12 mouse cellular contexts compared by ENCODE assay signal in the genomic region with DNA sequence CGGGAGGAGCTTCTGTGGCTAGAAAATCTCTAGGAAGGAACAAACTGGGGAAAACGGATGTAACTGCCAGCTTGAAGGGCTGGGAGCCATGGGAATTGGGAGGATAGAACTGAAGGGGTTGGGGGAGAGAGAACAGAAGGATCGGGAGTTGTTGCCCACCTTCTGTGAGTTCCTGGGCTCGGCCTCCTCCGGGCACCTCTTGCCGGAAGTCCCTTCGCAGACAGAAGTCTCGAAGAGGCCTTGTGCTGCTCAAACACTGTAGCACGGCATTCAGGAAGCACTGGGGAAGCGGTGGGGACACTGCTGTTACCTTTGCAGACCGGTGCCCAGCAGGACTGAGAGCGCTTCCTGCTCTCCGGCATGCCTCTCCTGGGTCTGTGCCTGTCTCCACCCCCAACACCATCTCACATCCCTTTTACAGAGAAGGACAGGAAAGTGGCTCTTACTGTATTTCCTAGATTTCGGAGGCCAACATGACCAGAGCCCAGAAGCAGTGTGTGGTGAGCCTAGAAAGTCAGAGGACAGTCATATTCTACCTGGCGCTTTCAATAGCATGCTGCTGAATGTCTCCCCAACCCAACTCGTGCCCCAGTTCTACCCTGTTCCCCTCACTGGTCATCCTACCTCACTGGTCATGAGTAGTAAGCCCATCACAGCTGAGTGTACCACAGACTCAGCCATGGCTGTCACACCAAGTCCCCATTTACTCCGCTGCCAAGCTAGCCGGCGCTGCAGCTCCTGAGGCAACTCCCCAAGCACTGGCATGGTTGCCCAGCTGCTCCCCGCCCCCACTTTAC. TPM values are rescaled to one million over a fixed set of nuclear protein-coding genes. Genes with fewer than 3 reads are reported as not detected.
DNase-seq lines count a peak whose midpoint lies in the region; ATAC-seq and TF ChIP-seq lines count a peak whose summit lies in the region.
"Had no signal": no experiment of that assay in that cellular context is flagged by ENCODE, and none has a peak within 500 bp of the region (broad histone marks: within the 10 kb centered on the region; RNA-seq: fewer than 3 reads in every experiment).

No protein-coding gene starts in this region.

- ATAC-seq in forebrain, embryonic 12.5 days (ENCODE audit: low FRiP score): no peak
- no peak for ATAC-seq in forebrain, embryonic 14.5 days
- ATAC-seq in kidney, postnatal 0 days (replicated peaks; ENCODE audit: low FRiP score, low read depth): no peak
- no peak for ATAC-seq in megakaryocyte-erythroid progenitor cell, adult 5-6 weeks (replicated peaks; ENCODE audit: low FRiP score, low TSS enrichment, poor library complexity, severe bottlenecking)
- ATAC-seq in hindbrain, embryonic 11.5 days (ENCODE audit: low FRiP score): no peak

- TF ChIP-seq CTCF in kidney, postnatal 0 days (IDR thresholded peaks at IDR 0.05; ENCODE audit: low read depth): no peak
- no peak for TF ChIP-seq CTCF in bone marrow, adult 2 months (IDR thresholded peaks at IDR 0.05; ENCODE audit: control insufficient read depth, insufficient read depth, low read length)

- H3K9ac ChIP-seq in forebrain, embryonic 12.5 days: 0 out of 2 replicates have a peak overlapping the region, but pooled peaks have one; percentile 1
- H3K9ac ChIP-seq in forebrain, embryonic 14.5 days (ENCODE audit: low read length): no peak overlapping the region; the same call in 1 of the 2 replicates
- 0 out of 2 replicates have a peak overlapping the region, but pooled peaks have one; percentile 31 for H3K9ac ChIP-seq in kidney, postnatal 0 days (ENCODE audit: low read depth, low read length)
- H3K9ac ChIP-seq in hindbrain, embryonic 11.5 days (ENCODE audit: low read depth, low read length): no peak overlapping the region
- H3K9ac ChIP-seq: embryonic facial prominence, embryonic 15.5 days; stomach, embryonic 15.5 days had no signal

- no peaks in the 10 kb centered on the region for H3K9me3 ChIP-seq in forebrain, embryonic 12.5 days
- no peaks in the 10 kb centered on the region for H3K9me3 ChIP-seq in forebrain, embryonic 14.5 days (replicated peaks; ENCODE audit: control insufficient read depth, low read length)
- H3K9me3 ChIP-seq in kidney, postnatal 0 days (replicated peaks; ENCODE audit: low read length): no peaks in the 10 kb centered on the region
- no peaks in the 10 kb centered on the region for H3K9me3 ChIP-seq in hindbrain, embryonic 11.5 days (ENCODE audit: control insufficient read depth, low read length)
- H3K9me3 ChIP-seq: embryonic facial prominence, embryonic 15.5 days; stomach, embryonic 15.5 days had no signal

- H3K4me3 ChIP-seq in forebrain, embryonic 12.5 days (replicated peaks): no peak overlapping the region
- no peak overlapping the region for H3K4me3 ChIP-seq in forebrain, embryonic 14.5 days (ENCODE audit: low read depth, low read length)
- no peak overlapping the region for H3K4me3 ChIP-seq in kidney, postnatal 0 days (replicated peaks; ENCODE audit: low read depth, low read length)
- H3K4me3 ChIP-seq in bone marrow, adult 2 months (replicated peaks; ENCODE audit: control insufficient read depth, low read depth, low read length): no peak overlapping the region
- H3K4me3 ChIP-seq in macrophage (ENCODE audit: inconsistent target): peak overlapping the region; percentile 12; the same call in 1 of the 2 replicates
- H3K4me3 ChIP-seq in hindbrain, embryonic 11.5 days (ENCODE audit: low read depth, low read length): no peak overlapping the region
- H3K4me3 ChIP-seq: embryonic facial prominence, embryonic 15.5 days; stomach, embryonic 15.5 days had no signal

- H3K27ac ChIP-seq in forebrain, embryonic 12.5 days: no peak overlapping the region
- H3K27ac ChIP-seq in forebrain, embryonic 14.5 days (ENCODE audit: low read depth, low read length): no peak overlapping the region
- no peak overlapping the region for H3K27ac ChIP-seq in kidney, postnatal 0 days
- H3K27ac ChIP-seq in bone marrow, adult 2 months (ENCODE audit: control insufficient read depth, insufficient read depth, low read depth, low read length, poor library complexity): 0 out of 2 replicates have a peak overlapping the region, but pooled peaks have one; percentile 4
- H3K27ac ChIP-seq in macrophage: peak overlapping the region; percentile 17; the same call in 1 of the 2 replicates
- no peak overlapping the region for H3K27ac ChIP-seq in hindbrain, embryonic 11.5 days (ENCODE audit: low read depth, low read length)
- H3K27ac ChIP-seq: embryonic facial prominence, embryonic 15.5 days; stomach, embryonic 15.5 days had no signal

- peaks cover 41% of the 10 kb centered on the region for H3K4me1 ChIP-seq in forebrain, embryonic 12.5 days
- peaks cover 15% of the 10 kb centered on the region for H3K4me1 ChIP-seq in forebrain, embryonic 14.5 days (ENCODE audit: control insufficient read depth, insufficient read depth, low read length)
- H3K4me1 ChIP-seq in kidney, postnatal 0 days (replicated peaks; ENCODE audit: insufficient read depth, low read length): peaks cover 5% of the 10 kb centered on the region; the same call in 1 of the 2 replicates
- peaks cover 3% of the 10 kb centered on the region for H3K4me1 ChIP-seq in bone marrow, adult 2 months (ENCODE audit: control insufficient read depth, insufficient read depth, low read length)
- peaks cover 3% of the 10 kb centered on the region for H3K4me1 ChIP-seq in hindbrain, embryonic 11.5 days (replicated peaks; ENCODE audit: control insufficient read depth, insufficient read depth, low read length)

- no peak for TF ChIP-seq POLR2A in bone marrow, adult 2 months (IDR thresholded peaks at IDR 0.05; ENCODE audit: borderline replicate concordance, control insufficient read depth, low read depth, low read length)

- no peak overlapping the region for H3K4me2 ChIP-seq in forebrain, embryonic 12.5 days
- H3K4me2 ChIP-seq in forebrain, embryonic 14.5 days (ENCODE audit: low read length): no peak overlapping the region
- H3K4me2 ChIP-seq in kidney, postnatal 0 days (ENCODE audit: low read length): no peak overlapping the region
- H3K4me2 ChIP-seq in hindbrain, embryonic 11.5 days (replicated peaks; ENCODE audit: low read depth, low read length): no peak overlapping the region
- H3K4me2 ChIP-seq: embryonic facial prominence, embryonic 15.5 days; stomach, embryonic 15.5 days had no signal

- peaks cover 23% of the 10 kb centered on the region; the same call in 1 of the 2 replicates for H3K79me2 ChIP-seq in macrophage (ENCODE audit: inconsistent target)

- no peak for DNase-seq in forebrain, embryonic 14.5 days (ENCODE audit: low spot score)
- DNase-seq in kidney, postnatal 0 days (ENCODE audit: low spot score): no peak
- no peak for DNase-seq in kidney, postnatal 10 days
- no peak for DNase-seq in hindbrain, embryonic 11.5 days (ENCODE audit: low spot score)
- DNase-seq: gastrocnemius, postnatal 14 days; kidney, adult 18-20 months had no signal

- peaks cover 59% of the 10 kb centered on the region for H3K36me3 ChIP-seq in forebrain, embryonic 12.5 days (replicated peaks)
- peaks cover 64% of the 10 kb centered on the region for H3K36me3 ChIP-seq in forebrain, embryonic 14.5 days (ENCODE audit: control insufficient read depth, insufficient read depth, low read length)
- H3K36me3 ChIP-seq in kidney, postnatal 0 days (ENCODE audit: insufficient read depth, low read length): peaks cover 9% of the 10 kb centered on the region
- peaks cover 15% of the 10 kb centered on the region; the same call in 1 of the 2 replicates for H3K36me3 ChIP-seq in macrophage (ENCODE audit: inconsistent target)
- 0 out of 2 replicates have a peak, but pooled peaks cover 2% of the 10 kb centered on the region for H3K36me3 ChIP-seq in hindbrain, embryonic 11.5 days (ENCODE audit: control insufficient read depth, insufficient read depth, low read length)

- 89% methylated on average over 20 of the region's 20 CpGs for WGBS in forebrain, embryonic 12.5 days
- WGBS in forebrain, embryonic 14.5 days: 91% methylated on average over 20 of the region's 20 CpGs
- 84% methylated on average over 20 of the region's 20 CpGs for WGBS in kidney, postnatal 0 days
- 65% methylated on average over 20 of the region's 20 CpGs for WGBS in bone marrow, adult 2 months
- 62% methylated on average over 18 of the region's 20 CpGs for WGBS in macrophage (ENCODE audit: missing documents)
- WGBS in hindbrain, embryonic 11.5 days: 92% methylated on average over 20 of the region's 20 CpGs

- no peaks in the 10 kb centered on the region for H3K27me3 ChIP-seq in forebrain, embryonic 12.5 days
- no peaks in the 10 kb centered on the region for H3K27me3 ChIP-seq in forebrain, embryonic 14.5 days (replicated peaks; ENCODE audit: control insufficient read depth, insufficient read depth, low read length)
- H3K27me3 ChIP-seq in kidney, postnatal 0 days (ENCODE audit: insufficient read depth, low read length): no peaks in the 10 kb centered on the region
- H3K27me3 ChIP-seq in hindbrain, embryonic 11.5 days (ENCODE audit: control insufficient read depth, insufficient read depth, low read length): no peaks in the 10 kb centered on the region
- H3K27me3 ChIP-seq: embryonic facial prominence, embryonic 15.5 days; stomach, embryonic 15.5 days had no signal

RNA-seq across cellular contexts. Expression of a gene that starts 2.5 kb away (rescaled TPM):
- polyA plus RNA-seq in forebrain, embryonic 12.5 days (2016; fragmentation: Nextera tagmentation; extraction: Ambion mirVana): 119 and 125 TPM in 2 replicates
- polyA plus RNA-seq in forebrain, embryonic 14.5 days (2014; fragmentation: Nextera tagmentation; extraction: Ambion mirVana): 89.9 and 104 TPM in 2 replicates
- 59.4 and 63.3 TPM in 2 replicates for polyA plus RNA-seq in kidney, postnatal 0 days (2015; fragmentation: Nextera tagmentation; extraction: Ambion mirVana)
- 39.1 and 60.0 TPM in 2 replicates for polyA plus RNA-seq in bone marrow, adult 2 months (2011; ENCODE audit: insufficient read depth, insufficient read length, low replicate concordance, missing spikeins)
- total RNA-seq in macrophage (2018; cell fraction: chromatin; rRNA removed): 100 to 1,000 TPM in 11 of 26 experiments, 10 to 100 TPM in 15; 16.1 to 152 (median 79.6) TPM
- total RNA-seq in macrophage (2018; cell fraction: cytosol; rRNA removed): 10 to 100 TPM in 25 of 26 experiments, 1 to 10 TPM in 1; 9.9 to 31.8 (median 21.5) TPM
- total RNA-seq in macrophage (2018; cell fraction: nucleus; rRNA removed): 100 to 1,000 TPM in 2 of 26 experiments, 10 to 100 TPM in 24; 15.2 to 101 (median 51.3) TPM
- polyA plus RNA-seq in macrophage (2018): 17.1 to 34.6 TPM (median 21.1 TPM) in 3 replicates
- total RNA-seq in megakaryocyte-erythroid progenitor cell, adult 5-6 weeks (2014; fragmentation: Nextera tagmentation): 44.1 and 50.1 TPM in 2 replicates
- 16.9 and 33.0 TPM in 2 replicates for total RNA-seq in megakaryocyte-erythroid progenitor cell, adult 5-6 weeks (2017)
- polyA plus RNA-seq in hindbrain, embryonic 11.5 days (2014; fragmentation: Nextera tagmentation; extraction: Ambion mirVana): 82.8 and 85.4 TPM in 2 replicates

RNA-seq across cellular contexts. Expression of a gene that starts 4.3 kb away (rescaled TPM):
- 58.7 and 68.0 TPM in 2 replicates for polyA plus RNA-seq in forebrain, embryonic 12.5 days (2016; fragmentation: Nextera tagmentation; extraction: Ambion mirVana)
- polyA plus RNA-seq in forebrain, embryonic 14.5 days (2014; fragmentation: Nextera tagmentation; extraction: Ambion mirVana): 41.4 and 46.0 TPM in 2 replicates
- 46.4 and 48.2 TPM in 2 replicates for polyA plus RNA-seq in kidney, postnatal 0 days (2015; fragmentation: Nextera tagmentation; extraction: Ambion mirVana)
- 197 and 282 TPM in 2 replicates for polyA plus RNA-seq in bone marrow, adult 2 months (2011; ENCODE audit: insufficient read depth, insufficient read length, low replicate concordance, missing spikeins)
- total RNA-seq in macrophage (2018; cell fraction: chromatin; rRNA removed): 100 to 1,000 TPM in 17 of 26 experiments, 10 to 100 TPM in 9; 57.3 to 161 (median 104) TPM
- 10 to 100 TPM in 12 of 26 experiments, 1 to 10 TPM in 14; 6.6 to 17.2 (median 9.9) TPM for total RNA-seq in macrophage (2018; cell fraction: cytosol; rRNA removed)
- total RNA-seq in macrophage (2018; cell fraction: nucleus; rRNA removed): 100 to 1,000 TPM in 8 of 26 experiments, 10 to 100 TPM in 18; 37.4 to 153 (median 74.8) TPM
- polyA plus RNA-seq in macrophage (2018): 8.6 to 27.3 TPM (median 12.1 TPM) in 3 replicates
- 114 and 123 TPM in 2 replicates for total RNA-seq in megakaryocyte-erythroid progenitor cell, adult 5-6 weeks (2014; fragmentation: Nextera tagmentation)
- 18.1 and 29.5 TPM in 2 replicates for total RNA-seq in megakaryocyte-erythroid progenitor cell, adult 5-6 weeks (2017)
- polyA plus RNA-seq in hindbrain, embryonic 11.5 days (2014; fragmentation: Nextera tagmentation; extraction: Ambion mirVana): 48.1 and 51.8 TPM in 2 replicates

RNA-seq across cellular contexts. Expression of a gene that starts 9.5 kb away (rescaled TPM):
- polyA plus RNA-seq in forebrain, embryonic 12.5 days (2016; fragmentation: Nextera tagmentation; extraction: Ambion mirVana): 94.8 and 98.4 TPM in 2 replicates
- polyA plus RNA-seq in forebrain, embryonic 14.5 days (2014; fragmentation: Nextera tagmentation; extraction: Ambion mirVana): 119 and 127 TPM in 2 replicates
- 133 and 136 TPM in 2 replicates for polyA plus RNA-seq in kidney, postnatal 0 days (2015; fragmentation: Nextera tagmentation; extraction: Ambion mirVana)
- polyA plus RNA-seq in bone marrow, adult 2 months (2011; ENCODE audit: insufficient read depth, insufficient read length, low replicate concordance, missing spikeins): 34.0 and 84.2 TPM in 2 replicates
- 10 to 100 TPM in 20 of 26 experiments, 1 to 10 TPM in 6; 7.5 to 39.2 (median 18.0) TPM for total RNA-seq in macrophage (2018; cell fraction: chromatin; rRNA removed)
- 100 to 1,000 TPM in 23 of 26 experiments, 10 to 100 TPM in 3; 95.8 to 148 (median 116) TPM for total RNA-seq in macrophage (2018; cell fraction: cytosol; rRNA removed)
- total RNA-seq in macrophage (2018; cell fraction: nucleus; rRNA removed): 10 to 100 TPM; 16.2 to 52.3 (median 29.4) TPM
- polyA plus RNA-seq in macrophage (2018): 67.0 to 116 TPM (median 112 TPM) in 3 replicates
- 74.8 and 83.3 TPM in 2 replicates for total RNA-seq in megakaryocyte-erythroid progenitor cell, adult 5-6 weeks (2014; fragmentation: Nextera tagmentation)
- total RNA-seq in megakaryocyte-erythroid progenitor cell, adult 5-6 weeks (2017): 65.6 and 72.6 TPM in 2 replicates
- polyA plus RNA-seq in hindbrain, embryonic 11.5 days (2014; fragmentation: Nextera tagmentation; extraction: Ambion mirVana): 108 and 114 TPM in 2 replicates

RNA-seq across cellular contexts. Expression of a gene that starts 15.2 kb away (rescaled TPM):
- polyA plus RNA-seq in forebrain, embryonic 12.5 days (2016; fragmentation: Nextera tagmentation; extraction: Ambion mirVana): 78.1 and 78.6 TPM in 2 replicates
- polyA plus RNA-seq in forebrain, embryonic 14.5 days (2014; fragmentation: Nextera tagmentation; extraction: Ambion mirVana): 74.9 and 94.2 TPM in 2 replicates
- polyA plus RNA-seq in kidney, postnatal 0 days (2015; fragmentation: Nextera tagmentation; extraction: Ambion mirVana): 63.9 and 72.0 TPM in 2 replicates
- 29.8 and 67.5 TPM in 2 replicates for polyA plus RNA-seq in bone marrow, adult 2 months (2011; ENCODE audit: insufficient read depth, insufficient read length, low replicate concordance, missing spikeins)
- total RNA-seq in macrophage (2018; cell fraction: chromatin; rRNA removed): 100 to 1,000 TPM in 1 of 26 experiments, 10 to 100 TPM in 22, 1 to 10 TPM in 3; 4.6 to 147 (median 33.7) TPM
- total RNA-seq in macrophage (2018; cell fraction: cytosol; rRNA removed): 10 to 100 TPM in 24 of 26 experiments, 1 to 10 TPM in 2; 7.9 to 17.8 (median 13.5) TPM
- total RNA-seq in macrophage (2018; cell fraction: nucleus; rRNA removed): 100 to 1,000 TPM in 2 of 26 experiments, 10 to 100 TPM in 24; 15.1 to 160 (median 31.6) TPM
- 10.2 to 16.8 TPM (median 14.2 TPM) in 3 replicates for polyA plus RNA-seq in macrophage (2018)
- total RNA-seq in megakaryocyte-erythroid progenitor cell, adult 5-6 weeks (2014; fragmentation: Nextera tagmentation): 34.5 and 55.7 TPM in 2 replicates
- total RNA-seq in megakaryocyte-erythroid progenitor cell, adult 5-6 weeks (2017): 15.2 and 24.0 TPM in 2 replicates
- polyA plus RNA-seq in hindbrain, embryonic 11.5 days (2014; fragmentation: Nextera tagmentation; extraction: Ambion mirVana): 59.1 and 66.3 TPM in 2 replicates

RNA-seq across cellular contexts. Expression of a gene that starts 34.1 kb away (rescaled TPM):
- 209 and 213 TPM in 2 replicates for polyA plus RNA-seq in forebrain, embryonic 12.5 days (2016; fragmentation: Nextera tagmentation; extraction: Ambion mirVana)
- 244 and 260 TPM in 2 replicates for polyA plus RNA-seq in forebrain, embryonic 14.5 days (2014; fragmentation: Nextera tagmentation; extraction: Ambion mirVana)
- polyA plus RNA-seq in kidney, postnatal 0 days (2015; fragmentation: Nextera tagmentation; extraction: Ambion mirVana): 375 and 405 TPM in 2 replicates
- polyA plus RNA-seq in bone marrow, adult 2 months (2011; ENCODE audit: insufficient read depth, insufficient read length, low replicate concordance, missing spikeins): 109 and 134 TPM in 2 replicates
- 100 to 1,000 TPM in 5 of 26 experiments, 10 to 100 TPM in 21; 23.3 to 134 (median 69.0) TPM for total RNA-seq in macrophage (2018; cell fraction: chromatin; rRNA removed)
- total RNA-seq in macrophage (2018; cell fraction: cytosol; rRNA removed): 100 to 1,000 TPM in 24 of 26 experiments, 10 to 100 TPM in 2; 92.6 to 136 (median 113) TPM
- 100 to 1,000 TPM in 5 of 26 experiments, 10 to 100 TPM in 21; 40.2 to 135 (median 71.8) TPM for total RNA-seq in macrophage (2018; cell fraction: nucleus; rRNA removed)
- 84.3 to 125 TPM (median 122 TPM) in 3 replicates for polyA plus RNA-seq in macrophage (2018)
- total RNA-seq in megakaryocyte-erythroid progenitor cell, adult 5-6 weeks (2014; fragmentation: Nextera tagmentation): 273 and 313 TPM in 2 replicates
- 280 and 331 TPM in 2 replicates for total RNA-seq in megakaryocyte-erythroid progenitor cell, adult 5-6 weeks (2017)
- 259 and 263 TPM in 2 replicates for polyA plus RNA-seq in hindbrain, embryonic 11.5 days (2014; fragmentation: Nextera tagmentation; extraction: Ambion mirVana)

Comparison
In these comparisons a context has a peak if more than half of its experiments do, and no peak if none do; other contexts are left out.
1. H3K9ac ChIP-seq: peak in forebrain, embryonic 12.5 days (single experiment) and kidney, postnatal 0 days (single experiment); none in forebrain, embryonic 14.5 days (single experiment) and hindbrain, embryonic 11.5 days (single experiment).
2. H3K27ac ChIP-seq: peak in bone marrow, adult 2 months (single experiment) and macrophage (single experiment); none in forebrain, embryonic 12.5 days (single experiment), forebrain, embryonic 14.5 days (single experiment), kidney, postnatal 0 days (single experiment) and hindbrain, embryonic 11.5 days (single experiment).